Mouse (Mus musculus): ENCODE data around the gene Hunk.

DNA sequence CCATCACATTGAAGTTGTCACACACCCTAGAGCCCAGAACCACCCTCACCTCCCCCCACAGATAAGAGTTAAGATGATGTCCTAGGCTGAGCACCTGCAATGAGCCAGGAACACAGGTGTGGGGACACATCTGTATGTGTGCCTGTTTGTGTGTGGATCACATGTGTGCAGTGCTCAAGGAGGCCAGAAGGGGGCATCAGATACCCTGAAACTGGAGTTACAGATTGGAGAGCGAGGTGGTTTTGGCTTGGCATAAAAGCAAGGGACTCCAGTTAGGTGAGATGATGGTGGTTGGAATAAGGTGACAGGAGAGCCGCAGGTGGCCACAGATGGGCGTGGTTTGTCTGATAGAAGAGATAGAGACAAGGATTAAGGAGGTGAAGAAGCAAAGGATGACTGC, 4.2 kb upstream of the Hunk start:
- TF ChIP-seq CTCF (IDR thresholded peaks at IDR 0.05; ENCODE audit: control insufficient read depth, insufficient read depth, insufficient read length) (no peak), USF1 (IDR thresholded peaks at IDR 0.05; ENCODE audit: low read depth) (peak; percentile 2), MYOG (IDR thresholded peaks at IDR 0.05; ENCODE audit: control insufficient read depth, extremely low read depth, insufficient read length) (no peak), CEBPB (IDR thresholded peaks at IDR 0.05; ENCODE audit: low read depth) (no peak), MAX (IDR thresholded peaks at IDR 0.05) (no peak)
